Mouse (Mus musculus): ENCODE measurements around the gene Alcam. TPM values are rescaled to one million over a fixed set of nuclear protein-coding genes. Genes with fewer than 3 reads are reported as not detected.

Alcam gene
- polyA plus RNA-seq, 1 experiment from 2014 or later = 19.6 TPM

- no peak for DNase-seq (ENCODE audit: low spot score)
Measured at GRCm38 (mm10) chr16:52443635-52444505, 10.0 kb downstream of the Alcam start.

- DNase-seq (ENCODE audit: low spot score) = no peak
Measured at GRCm38 (mm10) chr16:52443055-52443454, 10.8 kb downstream of the Alcam start.

- no peak for DNase-seq (ENCODE audit: low spot score)
Measured at GRCm38 (mm10) chr16:52439600-52439999, 14.3 kb downstream of the Alcam start.

- DNase-seq (ENCODE audit: low spot score) = no peak
Measured at GRCm38 (mm10) chr16:52439007-52439406, 14.9 kb downstream of the Alcam start.

- DNase-seq (ENCODE audit: low spot score) = no peak
Measured at GRCm38 (mm10) chr16:52438216-52438904, 15.5 kb downstream of the Alcam start.

GRCm38 (mm10) chr16:52433189-52433588, 20.7 kb downstream of the Alcam start:
- DNase-seq (ENCODE audit: low spot score) = no peak

- DNase-seq (ENCODE audit: low spot score) = no peak
Measured at GRCm38 (mm10) chr16:52432072-52432471, 21.8 kb downstream of the Alcam start.

GRCm38 (mm10) chr16:52431590-52431989, 22.3 kb downstream of the Alcam start:
- no peak for DNase-seq (ENCODE audit: low spot score)

GRCm38 (mm10) chr16:52430073-52430472, 23.8 kb downstream of the Alcam start:
- DNase-seq (ENCODE audit: low spot score) = no peak

- DNase-seq (ENCODE audit: low spot score) = no peak
Measured at GRCm38 (mm10) chr16:52429661-52430060, 24.2 kb downstream of the Alcam start.

GRCm38 (mm10) chr16:52428505-52428904, 25.4 kb downstream of the Alcam start:
- no peak for DNase-seq (ENCODE audit: low spot score)

GRCm38 (mm10) chr16:52418568-52419158, 35.2 kb downstream of the Alcam start:
- DNase-seq (ENCODE audit: low spot score) = no peak

- DNase-seq (ENCODE audit: low spot score) = no peak
Measured at GRCm38 (mm10) chr16:52417982-52418381, 35.9 kb downstream of the Alcam start.

- DNase-seq (ENCODE audit: low spot score) = no peak
Measured at GRCm38 (mm10) chr16:52417146-52417545, 36.7 kb downstream of the Alcam start.

- no peak for DNase-seq (ENCODE audit: low spot score)
Measured at GRCm38 (mm10) chr16:52413714-52414113, 40.2 kb downstream of the Alcam start.

GRCm38 (mm10) chr16:52406072-52406471, 47.8 kb downstream of the Alcam start:
- no peak for DNase-seq (ENCODE audit: low spot score)

- DNase-seq (ENCODE audit: low spot score) = no peak
Measured at GRCm38 (mm10) chr16:52405272-52405671, 48.6 kb downstream of the Alcam start.

GRCm38 (mm10) chr16:52399112-52399511, 54.8 kb downstream of the Alcam start:
- no peak for DNase-seq (ENCODE audit: low spot score)

- DNase-seq (ENCODE audit: low spot score) = no peak
Measured at GRCm38 (mm10) chr16:52386781-52387300, 67.0 kb downstream of the Alcam start.

GRCm38 (mm10) chr16:52383456-52384185, 70.3 kb downstream of the Alcam start:
- no peak for DNase-seq (ENCODE audit: low spot score)

Measured in thymus, postnatal 0 days (tissue).